Mouse (Mus musculus): ENCODE data around the gene Slc17a9.

- TF ChIP-seq CTCF (IDR thresholded peaks at IDR 0.05; ENCODE audit: insufficient read depth, low read depth, low read length) = no peak
- no peak for TF ChIP-seq POLR2A (IDR thresholded peaks at IDR 0.05; ENCODE audit: insufficient read depth, low read depth, low read length)
Observed at GRCm38 (mm10) chr2:180725856-180726629, 980 bp downstream of the Slc17a9 start.

Data from olfactory bulb, adult 2 months (tissue).